ENCODE assay signal across 21 mouse cellular contexts in genomic region chr3:36531242-36531641, GRCm38 (mm10). TPM values are rescaled to one million over a fixed set of nuclear protein-coding genes. Genes with fewer than 3 reads are reported as not detected.
DNase-seq lines count a peak whose midpoint lies in the region; ATAC-seq and TF ChIP-seq lines count a peak whose summit lies in the region.
"Had no signal": no experiment of that assay in that cellular context is flagged by ENCODE, and none has a peak within 500 bp of the region (broad histone marks: within the 10 kb centered on the region; RNA-seq: fewer than 3 reads in every experiment).

No protein-coding gene starts in this region.

- no peak overlapping the region for H3K27ac ChIP-seq in forebrain, embryonic 16.5 days (ENCODE audit: low read length)
- no peak overlapping the region for H3K27ac ChIP-seq in forebrain, embryonic 10.5 days
- peak overlapping the region; percentile 79 for H3K27ac ChIP-seq in heart, postnatal 0 days (ENCODE audit: low read depth)
- H3K27ac ChIP-seq in midbrain, embryonic 14.5 days (replicated peaks; ENCODE audit: low read depth, low read length) = no peak overlapping the region
- no peak overlapping the region for H3K27ac ChIP-seq in midbrain, embryonic 11.5 days (ENCODE audit: low read depth, low read length)
- H3K27ac ChIP-seq: embryonic facial prominence, embryonic 15.5 days; kidney, postnatal 0 days; liver, embryonic 12.5 days; neural tube, embryonic 13.5 days had no signal

- no peak overlapping the region for H3K4me2 ChIP-seq in forebrain, embryonic 16.5 days (ENCODE audit: low read length)
- peak overlapping the region; percentile 63 for H3K4me2 ChIP-seq in heart, postnatal 0 days (ENCODE audit: low read depth, low read length)
- no peak overlapping the region for H3K4me2 ChIP-seq in midbrain, embryonic 14.5 days (ENCODE audit: low read length)
- H3K4me2 ChIP-seq in midbrain, embryonic 11.5 days = no peak overlapping the region

- no peak overlapping the region for H3K4me3 ChIP-seq in forebrain, embryonic 16.5 days (replicated peaks; ENCODE audit: low read length)
- H3K4me3 ChIP-seq in forebrain, embryonic 10.5 days = no peak overlapping the region
- no peak overlapping the region for H3K4me3 ChIP-seq in heart, postnatal 0 days (ENCODE audit: low read depth, low read length)
- H3K4me3 ChIP-seq in midbrain, embryonic 14.5 days (replicated peaks; ENCODE audit: low read depth, low read length) = no peak overlapping the region
- no peak overlapping the region for H3K4me3 ChIP-seq in midbrain, embryonic 11.5 days (ENCODE audit: low read depth, low read length)

- H3K27me3 ChIP-seq in forebrain, embryonic 16.5 days (replicated peaks; ENCODE audit: control insufficient read depth, insufficient read depth, low read length) = peaks cover 4% of the 10 kb centered on the region; the same call in 1 of the 2 replicates
- H3K27me3 ChIP-seq in forebrain, embryonic 10.5 days (ENCODE audit: poor library complexity, severe bottlenecking) = peaks cover 31% of the 10 kb centered on the region
- H3K27me3 ChIP-seq in heart, postnatal 0 days (ENCODE audit: control insufficient read depth, insufficient read depth, low read length) = no peaks in the 10 kb centered on the region
- H3K27me3 ChIP-seq in midbrain, embryonic 14.5 days (ENCODE audit: control insufficient read depth, insufficient read depth, low read length) = no peaks in the 10 kb centered on the region
- no peaks in the 10 kb centered on the region for H3K27me3 ChIP-seq in midbrain, embryonic 11.5 days (ENCODE audit: control insufficient read depth, insufficient read depth, low read length)

- intact Hi-C loops in heart, postnatal 25 days (cut with DNase I) = no loop called here

- no peak for TF ChIP-seq EP300 in heart, postnatal 0 days (IDR thresholded peaks at IDR 0.05; ENCODE audit: low read depth)

- peaks cover 17% of the 10 kb centered on the region for H3K4me1 ChIP-seq in forebrain, embryonic 16.5 days (replicated peaks; ENCODE audit: control insufficient read depth, insufficient read depth, low read length)
- H3K4me1 ChIP-seq in forebrain, embryonic 10.5 days = peaks cover 17% of the 10 kb centered on the region
- H3K4me1 ChIP-seq in heart, postnatal 0 days (ENCODE audit: control insufficient read depth, insufficient read depth) = peaks cover 27% of the 10 kb centered on the region
- no peaks in the 10 kb centered on the region for H3K4me1 ChIP-seq in midbrain, embryonic 14.5 days (ENCODE audit: control insufficient read depth, insufficient read depth, low read length)
- no peaks in the 10 kb centered on the region for H3K4me1 ChIP-seq in midbrain, embryonic 11.5 days (ENCODE audit: control insufficient read depth, insufficient read depth, low read length)
- H3K4me1 ChIP-seq: embryonic facial prominence, embryonic 15.5 days had no signal

- no peaks in the 10 kb centered on the region for H3K36me3 ChIP-seq in forebrain, embryonic 16.5 days (ENCODE audit: control insufficient read depth, insufficient read depth)
- no peaks in the 10 kb centered on the region for H3K36me3 ChIP-seq in forebrain, embryonic 10.5 days (replicated peaks)
- H3K36me3 ChIP-seq in heart, postnatal 0 days (replicated peaks; ENCODE audit: control insufficient read depth, insufficient read depth, low read length) = no peaks in the 10 kb centered on the region
- H3K36me3 ChIP-seq in midbrain, embryonic 14.5 days (ENCODE audit: control insufficient read depth, insufficient read depth, low read length) = no peaks in the 10 kb centered on the region
- H3K36me3 ChIP-seq in midbrain, embryonic 11.5 days (ENCODE audit: control insufficient read depth, insufficient read depth, low read length) = no peaks in the 10 kb centered on the region
- H3K36me3 ChIP-seq: embryonic facial prominence, embryonic 15.5 days; liver, embryonic 12.5 days; neural tube, embryonic 13.5 days had no signal

- no peak for DNase-seq in forebrain, embryonic 10.5 days (ENCODE audit: extremely low spot score, low spot score)
- DNase-seq in heart, postnatal 0 days (ENCODE audit: low spot score) = peak; percentile 12
- no peak for DNase-seq in heart, postnatal 25 days (ENCODE audit: low spot score)
- peak; percentile 11 for DNase-seq in midbrain, embryonic 14.5 days
- DNase-seq in midbrain, embryonic 11.5 days (ENCODE audit: low spot score, missing footprints) = no peak
- peak; percentile 37 for DNase-seq in right cerebral cortex, postnatal 14 days
- DNase-seq in liver = no peak
- DNase-seq: cerebellum, adult 18-20 months; gastrocnemius, postnatal 25 days; lung, postnatal 10 days had no signal

- H3K9ac ChIP-seq in forebrain, embryonic 16.5 days (replicated peaks; ENCODE audit: low read depth, low read length) = no peak overlapping the region
- no peak overlapping the region for H3K9ac ChIP-seq in heart, postnatal 0 days (replicated peaks; ENCODE audit: low read depth, low read length)
- H3K9ac ChIP-seq in midbrain, embryonic 14.5 days (replicated peaks; ENCODE audit: low read length) = no peak overlapping the region
- no peak overlapping the region for H3K9ac ChIP-seq in midbrain, embryonic 11.5 days (ENCODE audit: low read length)
- H3K9ac ChIP-seq: embryonic facial prominence, embryonic 15.5 days; liver, embryonic 12.5 days had no signal

- TF ChIP-seq CTCF in heart, postnatal 0 days (IDR thresholded peaks at IDR 0.05; ENCODE audit: low read depth) = no peak

- H3K9me3 ChIP-seq in forebrain, embryonic 16.5 days (ENCODE audit: control insufficient read depth, low read length) = no peaks in the 10 kb centered on the region
- H3K9me3 ChIP-seq in forebrain, embryonic 10.5 days = peaks cover 4% of the 10 kb centered on the region; the same call in 1 of the 2 replicates
- no peaks in the 10 kb centered on the region for H3K9me3 ChIP-seq in heart, postnatal 0 days (replicated peaks; ENCODE audit: control insufficient read depth, low read length)
- H3K9me3 ChIP-seq in midbrain, embryonic 14.5 days (ENCODE audit: control insufficient read depth, low read length) = no peaks in the 10 kb centered on the region
- no peaks in the 10 kb centered on the region for H3K9me3 ChIP-seq in midbrain, embryonic 11.5 days (ENCODE audit: control insufficient read depth, low read length)
- H3K9me3 ChIP-seq: embryonic facial prominence, embryonic 15.5 days; liver, embryonic 12.5 days; neural tube, embryonic 13.5 days had no signal

- WGBS in forebrain, embryonic 16.5 days = 29% methylated on average over 2 of the region's 2 CpGs
- 41% methylated on average over 2 of the region's 2 CpGs for WGBS in forebrain, embryonic 10.5 days
- 23% methylated on average over 2 of the region's 2 CpGs for WGBS in heart, postnatal 0 days
- 46% methylated on average over 2 of the region's 2 CpGs for WGBS in midbrain, embryonic 14.5 days
- 59% methylated on average over 2 of the region's 2 CpGs for WGBS in midbrain, embryonic 11.5 days

- peak; percentile 47; the same call in 1 of the 2 replicates for ATAC-seq in forebrain, embryonic 16.5 days
- no peak for ATAC-seq in heart, postnatal 0 days (ENCODE audit: insufficient read depth, low read depth)
- ATAC-seq in midbrain, embryonic 14.5 days (ENCODE audit: low FRiP score, low TSS enrichment) = no peak
- ATAC-seq in midbrain, embryonic 11.5 days (ENCODE audit: low FRiP score) = no peak
- ATAC-seq: liver, embryonic 12.5 days had no signal

RNA-seq across cellular contexts. Expression of gene Gm11549, which starts 9.6 kb away (rescaled TPM):
- polyA plus RNA-seq in forebrain, embryonic 16.5 days (2015; fragmentation: Nextera tagmentation; extraction: Ambion mirVana) = 0.39 TPM in 2 replicates
- polyA plus RNA-seq in forebrain, embryonic 10.5 days (2016; fragmentation: Nextera tagmentation; extraction: Ambion mirVana) = 0.25 and 0.36 TPM in 2 replicates
- total RNA-seq in heart, postnatal 0 days (2014; rRNA removed; ENCODE audit: low replicate concordance) = 0.66 TPM in 1 of 2 replicates, not detected in the other
- polyA plus RNA-seq in heart, postnatal 0 days (2015; fragmentation: Nextera tagmentation; extraction: Ambion mirVana) = 0.07 and 0.26 TPM in 2 replicates
- not detected for total RNA-seq in heart, postnatal 25 days (2021)
- 0.21 and 0.27 TPM in 2 replicates for polyA plus RNA-seq in midbrain, embryonic 14.5 days (2014; fragmentation: Nextera tagmentation; extraction: Ambion mirVana)
- 1.3 TPM in 2 replicates for polyA plus RNA-seq in midbrain, embryonic 11.5 days (2014; fragmentation: Nextera tagmentation; extraction: Ambion mirVana)
- total RNA-seq: common myeloid progenitor, adult 5-6 weeks; gastrocnemius, postnatal 25 days; hematopoietic stem cell, adult 5-6 weeks; megakaryocyte-erythroid progenitor cell, adult 5-6 weeks; monocyte, adult 5-6 weeks had no signal
- polyA plus RNA-seq: C2C12; kidney, postnatal 0 days; liver, embryonic 12.5 days had no signal

RNA-seq across cellular contexts. Expression of gene Exosc9, which starts 21.2 kb away (rescaled TPM):
- 86.9 and 91.6 TPM in 2 replicates for polyA plus RNA-seq in forebrain, embryonic 16.5 days (2015; fragmentation: Nextera tagmentation; extraction: Ambion mirVana)
- 105 and 108 TPM in 2 replicates for polyA plus RNA-seq in forebrain, embryonic 10.5 days (2016; fragmentation: Nextera tagmentation; extraction: Ambion mirVana)
- 22.6 and 31.7 TPM in 2 replicates for total RNA-seq in heart, postnatal 0 days (2014; rRNA removed; ENCODE audit: low replicate concordance)
- polyA plus RNA-seq in heart, postnatal 0 days (2015; fragmentation: Nextera tagmentation; extraction: Ambion mirVana) = 39.6 and 40.9 TPM in 2 replicates
- 10 to 100 TPM; 19.4 to 20.1 TPM for total RNA-seq in heart, postnatal 25 days (2021)
- polyA plus RNA-seq in midbrain, embryonic 14.5 days (2014; fragmentation: Nextera tagmentation; extraction: Ambion mirVana) = 83.2 and 85.5 TPM in 2 replicates
- polyA plus RNA-seq in midbrain, embryonic 11.5 days (2014; fragmentation: Nextera tagmentation; extraction: Ambion mirVana) = 110 and 113 TPM in 2 replicates

RNA-seq across cellular contexts. Expression of gene Ccna2, which starts 40.7 kb away (rescaled TPM):
- polyA plus RNA-seq in forebrain, embryonic 16.5 days (2015; fragmentation: Nextera tagmentation; extraction: Ambion mirVana) = 75.6 and 94.1 TPM in 2 replicates
- 272 and 276 TPM in 2 replicates for polyA plus RNA-seq in forebrain, embryonic 10.5 days (2016; fragmentation: Nextera tagmentation; extraction: Ambion mirVana)
- total RNA-seq in heart, postnatal 0 days (2014; rRNA removed; ENCODE audit: low replicate concordance) = 172 and 290 TPM in 2 replicates
- 41.9 and 44.0 TPM in 2 replicates for polyA plus RNA-seq in heart, postnatal 0 days (2015; fragmentation: Nextera tagmentation; extraction: Ambion mirVana)
- 1 to 10 TPM; 1.3 to 1.6 TPM for total RNA-seq in heart, postnatal 25 days (2021)
- polyA plus RNA-seq in midbrain, embryonic 14.5 days (2014; fragmentation: Nextera tagmentation; extraction: Ambion mirVana) = 24.7 and 55.1 TPM in 2 replicates
- 311 and 320 TPM in 2 replicates for polyA plus RNA-seq in midbrain, embryonic 11.5 days (2014; fragmentation: Nextera tagmentation; extraction: Ambion mirVana)

RNA-seq across cellular contexts. Expression of gene 1810062G17Rik, which starts 55.5 kb away (rescaled TPM):
- 0.27 TPM in 1 of 2 replicates, not detected in the other for polyA plus RNA-seq in forebrain, embryonic 16.5 days (2015; fragmentation: Nextera tagmentation; extraction: Ambion mirVana)
- 0.81 and 1.2 TPM in 2 replicates for polyA plus RNA-seq in forebrain, embryonic 10.5 days (2016; fragmentation: Nextera tagmentation; extraction: Ambion mirVana)
- total RNA-seq in heart, postnatal 0 days (2014; rRNA removed; ENCODE audit: low replicate concordance) = 6.2 TPM in 1 of 2 replicates, not detected in the other
- polyA plus RNA-seq in heart, postnatal 0 days (2015; fragmentation: Nextera tagmentation; extraction: Ambion mirVana) = 1.2 and 1.8 TPM in 2 replicates
- under 1 TPM in 1 of 2 experiments, not detected in 1; 0.31 TPM for total RNA-seq in heart, postnatal 25 days (2021)
- 0.24 TPM in 1 of 2 replicates, not detected in the other for polyA plus RNA-seq in midbrain, embryonic 14.5 days (2014; fragmentation: Nextera tagmentation; extraction: Ambion mirVana)
- polyA plus RNA-seq in midbrain, embryonic 11.5 days (2014; fragmentation: Nextera tagmentation; extraction: Ambion mirVana) = 0.40 TPM in 1 of 2 replicates, not detected in the other
- total RNA-seq: common myeloid progenitor, adult 5-6 weeks; gastrocnemius, postnatal 25 days; hematopoietic stem cell, adult 5-6 weeks; megakaryocyte-erythroid progenitor cell, adult 5-6 weeks; monocyte, adult 5-6 weeks had no signal
- polyA plus RNA-seq: frontal cortex, adult 2 months had no signal

RNA-seq across cellular contexts. Expression of gene Anxa5, which starts 55.5 kb away (rescaled TPM):
- polyA plus RNA-seq in forebrain, embryonic 16.5 days (2015; fragmentation: Nextera tagmentation; extraction: Ambion mirVana) = 54.3 and 72.7 TPM in 2 replicates
- 106 and 114 TPM in 2 replicates for polyA plus RNA-seq in forebrain, embryonic 10.5 days (2016; fragmentation: Nextera tagmentation; extraction: Ambion mirVana)
- total RNA-seq in heart, postnatal 0 days (2014; rRNA removed; ENCODE audit: low replicate concordance) = 162 and 218 TPM in 2 replicates
- 261 and 263 TPM in 2 replicates for polyA plus RNA-seq in heart, postnatal 0 days (2015; fragmentation: Nextera tagmentation; extraction: Ambion mirVana)
- 100 to 1,000 TPM; 136 to 138 TPM for total RNA-seq in heart, postnatal 25 days (2021)
- 19.8 and 49.1 TPM in 2 replicates for polyA plus RNA-seq in midbrain, embryonic 14.5 days (2014; fragmentation: Nextera tagmentation; extraction: Ambion mirVana)
- polyA plus RNA-seq in midbrain, embryonic 11.5 days (2014; fragmentation: Nextera tagmentation; extraction: Ambion mirVana) = 93.7 and 98.4 TPM in 2 replicates

Comparison
In these comparisons a context has a peak if more than half of its experiments do, and no peak if none do; other contexts are left out.
1. DNase-seq: peak in heart, postnatal 0 days (single experiment), midbrain, embryonic 14.5 days (single experiment) and right cerebral cortex, postnatal 14 days (single experiment); none in forebrain, embryonic 10.5 days (single experiment), heart, postnatal 25 days (single experiment), midbrain, embryonic 11.5 days (single experiment) and liver (single experiment).